Mouse (Mus musculus): Measurements from ENCODE around the gene Gucy2d.

Gene Gucy2d

GRCm38 (mm10) chr7:98490911-98491310 is 50.7 kb downstream of the Gucy2d start:
- DNase-seq, result no peak

DNA sequence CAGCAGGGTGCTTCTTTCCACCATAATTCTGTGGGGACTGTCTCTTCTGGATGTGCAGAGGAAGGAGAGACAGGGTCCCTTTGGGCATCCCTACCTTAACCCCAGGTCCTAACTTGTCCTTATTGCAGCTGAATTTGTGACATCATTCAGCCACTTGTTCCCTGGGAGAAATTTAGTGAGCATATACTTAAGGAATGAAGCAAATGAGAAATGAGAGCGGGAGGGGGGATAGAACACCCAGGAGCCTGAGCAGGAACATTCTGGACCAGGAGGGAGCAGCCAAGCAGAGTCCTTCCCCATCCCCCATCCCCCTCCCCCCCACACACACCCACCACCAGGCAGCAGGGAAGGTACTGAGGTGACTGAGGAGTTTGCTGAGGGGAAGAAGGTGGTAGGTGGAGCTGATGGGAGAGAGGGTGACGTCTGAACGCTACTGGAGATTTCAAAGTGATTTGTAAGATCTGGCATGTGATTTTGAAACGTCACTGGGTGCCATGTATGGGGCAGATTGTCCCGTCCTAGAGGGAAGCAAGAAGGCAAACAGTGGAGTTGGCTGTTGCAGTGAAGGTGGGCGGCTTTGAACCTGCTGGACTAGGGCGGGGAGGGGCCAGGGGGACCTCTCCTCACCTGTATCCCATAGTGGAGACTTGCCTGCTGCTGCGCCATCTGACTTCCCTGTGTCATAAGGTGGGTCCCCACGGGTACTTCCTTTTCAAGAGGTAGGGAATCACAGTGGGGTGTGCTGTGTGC is 51.4 kb downstream of the Gucy2d start:
- no peak for DNase-seq

DNA sequence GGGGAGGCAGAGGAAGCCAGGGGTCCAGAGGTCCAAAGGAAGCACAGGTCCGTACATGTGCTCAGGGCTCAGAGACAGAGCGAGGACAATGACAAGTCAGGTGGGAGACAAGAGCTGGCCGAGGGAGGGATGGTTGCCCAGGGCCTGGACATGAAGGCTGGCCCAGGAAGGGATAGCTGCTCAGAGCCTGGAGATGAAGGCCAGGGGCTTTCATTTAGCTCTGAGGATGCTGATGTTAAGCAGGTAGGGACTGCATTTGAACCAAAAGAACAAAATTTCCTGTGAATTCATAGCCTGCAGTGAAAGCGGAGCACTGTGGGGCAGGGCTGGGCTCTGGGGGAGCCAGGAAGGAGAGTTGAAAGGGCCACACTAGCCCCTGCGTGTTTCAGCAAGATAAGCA is 52.1 kb downstream of the Gucy2d start:
- no peak for DNase-seq

- DNase-seq, result peak; percentile 59
Observed at GRCm38 (mm10) chr7:98493307-98493706, 53.1 kb downstream of the Gucy2d start.

- no peak for DNase-seq
Observed at GRCm38 (mm10) chr7:98493901-98494480, 53.8 kb downstream of the Gucy2d start.

DNA sequence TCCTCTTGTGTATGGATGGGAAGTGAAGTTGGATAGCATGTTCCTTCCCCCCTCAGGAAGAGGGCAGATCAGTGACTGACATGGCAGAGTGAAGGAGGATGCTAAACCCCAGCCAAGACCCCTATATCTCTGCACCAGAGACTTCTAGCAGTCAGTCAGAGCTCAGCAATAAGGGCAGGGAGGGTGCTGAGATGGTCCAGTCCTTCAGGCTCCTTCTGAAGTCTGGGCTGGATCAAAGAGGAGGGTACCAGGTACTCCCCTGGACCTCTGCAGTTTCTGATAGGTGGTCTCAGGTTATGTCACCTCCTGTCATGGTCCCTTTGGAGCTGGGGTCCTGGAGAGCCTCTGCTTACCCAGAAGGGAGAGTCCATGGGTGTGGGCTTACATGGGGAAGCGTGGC is 55.4 kb downstream of the Gucy2d start:
- no peak for DNase-seq

GRCm38 (mm10) chr7:98497451-98497850 is 57.2 kb downstream of the Gucy2d start:
- no peak for DNase-seq

GRCm38 (mm10) chr7:98498101-98498500 is 57.9 kb downstream of the Gucy2d start:
- DNase-seq, result no peak

- DNase-seq, result no peak
Observed at GRCm38 (mm10) chr7:98498656-98499560, 58.7 kb downstream of the Gucy2d start.

DNA sequence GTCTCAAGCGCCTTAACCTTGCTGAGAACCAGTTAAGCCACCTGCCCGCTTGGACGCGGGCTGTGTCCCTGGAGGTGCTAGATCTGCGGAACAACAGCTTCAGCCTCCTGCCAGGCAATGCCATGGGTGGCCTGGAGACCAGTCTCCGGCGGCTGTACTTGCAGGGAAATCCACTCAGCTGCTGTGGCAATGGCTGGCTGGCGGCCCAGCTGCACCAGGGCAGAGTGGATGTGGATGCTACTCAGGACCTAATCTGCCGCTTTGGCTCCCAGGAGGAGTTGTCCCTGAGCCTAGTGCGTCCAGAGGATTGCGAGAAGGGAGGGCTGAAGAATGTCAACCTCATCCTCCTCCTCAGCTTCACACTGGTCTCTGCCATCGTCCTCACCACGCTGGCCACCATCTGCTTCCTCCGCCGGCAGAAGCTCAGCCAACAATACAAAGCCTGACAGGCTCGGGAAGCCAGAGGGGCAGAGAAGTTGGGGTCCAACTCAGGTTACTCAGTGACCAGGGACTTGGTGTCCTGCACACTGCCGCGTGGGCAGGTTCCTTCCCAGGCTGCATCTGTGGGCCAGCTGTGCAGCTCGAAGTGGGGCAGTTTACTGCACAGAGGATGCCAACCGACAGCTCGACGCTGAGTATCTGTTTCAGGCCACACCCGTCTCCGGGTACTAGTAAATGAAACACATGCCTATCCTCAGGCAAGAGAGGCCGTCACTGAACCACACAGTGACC is 59.5 kb downstream of the Gucy2d start:
- no peak for DNase-seq

GRCm38 (mm10) chr7:98500470-98500869 is 60.3 kb downstream of the Gucy2d start:
- peak; percentile 62 for DNase-seq

DNA sequence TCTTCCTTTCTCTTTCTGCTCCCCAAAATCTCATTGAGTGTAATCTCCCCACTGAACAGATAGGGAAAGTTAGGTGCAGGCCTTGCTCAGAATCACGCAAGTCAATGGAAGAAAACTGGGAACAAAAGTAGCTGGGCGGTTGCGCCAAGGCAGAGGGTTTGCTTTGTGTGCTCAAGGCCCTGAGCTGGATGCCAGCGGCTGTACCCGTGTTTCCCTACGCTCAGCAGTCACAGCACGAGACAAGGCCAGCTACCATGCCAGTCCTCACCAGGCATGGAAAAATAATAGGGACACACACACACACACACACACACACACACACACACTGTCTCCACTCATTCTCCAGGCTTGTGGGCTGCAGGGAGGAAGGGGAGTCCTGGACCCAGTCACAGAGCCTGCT is 60.9 kb downstream of the Gucy2d start:
- no peak for DNase-seq

DNA sequence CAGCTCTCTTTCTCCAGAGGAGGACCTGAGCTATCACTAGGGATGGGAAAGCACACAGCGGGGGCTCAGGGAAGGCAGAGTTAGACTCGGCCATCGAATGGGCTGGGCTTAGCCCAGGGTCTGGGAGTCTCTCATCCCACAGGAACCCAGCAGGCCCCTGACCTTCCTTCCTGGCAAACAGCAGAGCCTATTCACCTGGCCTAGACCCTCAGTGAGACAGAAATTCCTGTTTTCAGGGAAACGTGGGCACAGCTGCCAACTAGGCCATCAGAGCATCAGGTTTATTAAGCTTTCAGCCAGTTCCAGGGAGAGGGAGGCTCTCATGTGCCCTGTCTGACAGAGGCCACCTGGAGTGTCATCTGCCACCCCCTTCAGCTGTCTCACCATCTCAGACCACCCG is 62.7 kb downstream of the Gucy2d start:
- DNase-seq, result no peak

GRCm38 (mm10) chr7:98503951-98504647 is 63.9 kb downstream of the Gucy2d start:
- DNase-seq, result peak; percentile 71

DNA sequence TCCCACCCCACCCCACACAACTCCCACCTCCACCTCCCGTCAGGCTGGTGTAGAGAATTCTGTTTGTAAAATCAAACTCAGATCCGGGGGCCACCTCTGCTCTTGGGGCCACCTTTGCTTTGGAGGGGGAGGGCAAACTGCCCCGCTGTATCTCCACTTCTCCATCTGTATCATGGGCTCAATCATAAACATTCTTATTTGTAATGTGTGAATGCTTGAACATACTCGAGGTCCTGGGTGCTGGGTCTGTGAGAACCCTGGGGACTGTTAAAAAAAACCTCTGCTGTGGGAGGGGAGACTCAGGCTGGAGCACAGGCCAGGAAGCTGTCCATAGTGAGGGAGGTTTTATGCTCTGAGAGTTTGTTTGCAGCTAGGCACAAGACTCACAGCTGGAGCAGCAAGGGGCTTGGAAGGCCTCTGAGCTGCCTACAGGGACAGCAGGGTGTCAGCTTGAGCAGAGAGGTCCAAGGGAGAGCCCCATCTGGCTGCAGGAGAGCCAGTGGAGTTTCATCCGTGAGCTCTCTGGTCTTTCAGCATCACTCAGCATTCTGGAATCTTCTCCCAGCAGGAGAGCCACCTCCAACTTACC is 64.6 kb downstream of the Gucy2d start:
- peak; percentile 49 for DNase-seq

DNA sequence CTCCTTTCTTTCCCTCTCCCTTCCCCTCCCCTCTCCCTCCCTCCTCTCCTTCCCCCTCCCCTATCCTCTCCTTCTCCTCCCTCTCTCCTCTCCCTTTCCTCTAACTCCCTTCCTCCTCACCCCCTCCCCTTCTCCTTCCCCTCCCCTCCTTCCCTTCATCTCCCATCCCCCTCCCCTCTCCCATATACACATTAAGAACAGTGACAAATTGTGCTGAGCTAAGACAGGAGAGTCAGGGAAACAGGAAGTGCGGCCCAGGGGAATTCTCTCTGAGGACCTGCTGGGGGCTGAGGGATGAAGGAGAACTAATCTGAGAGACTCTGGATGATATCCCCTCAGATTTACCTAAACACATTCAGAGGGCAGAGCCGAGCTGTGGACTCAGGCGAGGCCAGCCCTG is 65.4 kb downstream of the Gucy2d start:
- no peak for DNase-seq

- no peak for DNase-seq
Observed at GRCm38 (mm10) chr7:98510961-98511958, 71.0 kb downstream of the Gucy2d start.

GRCm38 (mm10) chr7:98513251-98513650 is 73.0 kb downstream of the Gucy2d start:
- DNase-seq, result no peak

DNA sequence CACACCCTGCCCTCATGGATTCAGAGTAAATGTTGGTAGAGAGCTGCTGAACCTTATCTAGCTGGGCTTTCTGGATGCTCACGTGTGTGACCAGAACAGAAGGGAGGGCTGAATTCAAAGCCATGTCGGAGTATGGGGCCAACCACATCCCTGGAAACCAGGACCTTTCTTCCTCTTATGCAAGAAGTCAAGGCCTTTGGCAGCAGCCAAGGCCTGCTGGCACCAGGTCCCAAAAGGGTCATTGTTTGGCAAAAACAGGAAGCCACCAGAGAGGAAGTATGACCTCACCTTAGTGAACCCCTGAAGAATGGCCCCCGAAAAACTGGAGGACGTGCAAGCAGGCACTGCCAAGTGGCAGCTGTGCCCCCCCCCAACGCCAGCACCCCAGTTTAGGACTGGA is 82.4 kb downstream of the Gucy2d start:
- DNase-seq, result peak; percentile 53

GRCm38 (mm10) chr7:98523070-98523812 is 83.0 kb downstream of the Gucy2d start:
- peak; percentile 73 for DNase-seq
